Mouse (Mus musculus) myocyte (in vitro differentiated cells): Measurements from ENCODE around the gene Prickle3.

Experiments
- CEBPB ChIP-seq: IDR thresholded peaks from 2 replicates; pipeline ENCODE4 v1.6.1; 2011; ENCODE audit warnings: mild to moderate bottlenecking, moderate library complexity; ENCODE audit not compliant: poor library complexity, insufficient read depth, severe bottlenecking
- E2F4 ChIP-seq: IDR thresholded peaks from one replicate; pipeline ENCODE4 v1.6.1; 2011; ENCODE audit warnings: mild to moderate bottlenecking, control low read depth, moderate library complexity; ENCODE audit not compliant: insufficient read depth
- POLR2A ChIP-seq: IDR thresholded peaks from one replicate; pipeline ENCODE4 v1.6.1; 2011; ENCODE audit warnings: low read depth, mild to moderate bottlenecking, control low read depth, moderate library complexity; ENCODE audit not compliant: insufficient read length
- POLR2AphosphoS2 ChIP-seq: IDR thresholded peaks from one replicate; pipeline ENCODE4 v1.6.1; 2011; ENCODE audit warnings: low read depth, control low read depth; ENCODE audit not compliant: insufficient read length
- REST ChIP-seq: IDR thresholded peaks from one replicate; pipeline ENCODE4 v1.6.1; 2011; ENCODE audit warnings: mild to moderate bottlenecking, control low read depth, moderate library complexity; ENCODE audit not compliant: insufficient read depth, insufficient read length
- TCF12 ChIP-seq: IDR thresholded peaks from one replicate; pipeline ENCODE4 v1.6.1; 2011; ENCODE audit warnings: mild to moderate bottlenecking, control low read depth; ENCODE audit not compliant: poor library complexity, insufficient read depth, severe bottlenecking

GRCm38 (mm10) chrX:7658031-7658784 is 1.1 kb downstream of the Prickle3 start:
- no peak for TF ChIP-seq TCF12
- no peak for TF ChIP-seq POLR2A
- no peak for TF ChIP-seq CEBPB
- no peak for TF ChIP-seq REST
- no peak for TF ChIP-seq E2F4
- TF ChIP-seq POLR2AphosphoS2, result no peak
